Mouse (Mus musculus) forebrain, embryonic 15.5 days (tissue): ENCODE data around the gene Abi2. TPM values are rescaled to one million over a fixed set of nuclear protein-coding genes. Genes with fewer than 3 reads are reported as not detected.

ENCODE experiments used
- ATAC-seq: fragments of 200-750 bp; cut with Nextera tagmentation; replicated peaks from 2 replicates; pipeline ENCODE4 v1.8.0; 2017; ENCODE audit warnings: mild to moderate bottlenecking, moderate TSS enrichment, moderate library complexity
- H3K27ac ChIP-seq: fragments of 300-500 bp; sonication (generic); replicated peaks from 2 replicates; pipeline ENCODE4 v1.5.1; 2015; ENCODE audit warnings: mild to moderate bottlenecking, inconsistent platforms
- H3K27me3 ChIP-seq: fragments of 300-500 bp; sonication (generic); 2 replicates; pipeline ENCODE4 v1.6.1; 2015; ENCODE audit warnings: inconsistent platforms
- H3K36me3 ChIP-seq: fragments of 300-500 bp; sonication (generic); 2 replicates; pipeline ENCODE4 v1.6.1; 2015; ENCODE audit warnings: mild to moderate bottlenecking, inconsistent platforms
- H3K4me1 ChIP-seq: fragments of 300-500 bp; sonication (generic); 2 replicates; pipeline ENCODE4 v1.6.1; 2015; ENCODE audit warnings: inconsistent platforms
- H3K4me2 ChIP-seq: fragments of 300-500 bp; sonication (generic); replicated peaks from 2 replicates; pipeline ENCODE4 v1.6.1; 2015; ENCODE audit warnings: mild to moderate bottlenecking, inconsistent platforms
- H3K4me3 ChIP-seq: fragments of 300-500 bp; sonication (generic); 2 replicates; pipeline ENCODE4 v1.5.1; 2015; ENCODE audit warnings: mild to moderate bottlenecking, inconsistent platforms
- H3K9ac ChIP-seq: fragments of 300-500 bp; sonication (generic); replicated peaks from 2 replicates; pipeline ENCODE4 v1.6.1; 2015; ENCODE audit warnings: mild to moderate bottlenecking, inconsistent platforms
- H3K9me3 ChIP-seq: fragments of 300-500 bp; sonication (generic); 2 replicates; pipeline ENCODE4 v1.6.1; 2016; ENCODE audit warnings: inconsistent platforms
- WGBS: fragments of 180-500 bp; shearing (Covaris S2); methylation state at CpG from one replicate; pipeline ENCODE4 v1.1.7; 2015; ENCODE audit warnings: mixed read lengths; 5-methylcytosine and 5-hydroxymethylcytosine counted together
- polyA plus RNA-seq: library from polyadenylated mRNA; unstranded; fragments of >200 nt; fragmentation: Nextera tagmentation; extraction: Ambion mirVana; gene quantifications from 2 replicates; pipeline ENCODE4 v1.2.1, GENCODE M21; 2015

Abi2 gene
- polyA plus RNA-seq, 1 experiment from 2014 or later = 68.9 TPM

- Histone ChIP-seq H3K27ac (no peak overlapping the region), H3K4me1 (no peaks in the 10 kb centered on the region), H3K9ac (no peak overlapping the region), H3K4me3 (no peak overlapping the region), H3K9me3 (no peaks in the 10 kb centered on the region), H3K27me3 (no peaks in the 10 kb centered on the region), H3K4me2 (no peak overlapping the region), H3K36me3 (peaks cover 59% of the 10 kb centered on the region)
- ATAC-seq = no peak
- WGBS = 80% methylated on average over 5 of the region's 5 CpGs
Measured at GRCm38 (mm10) chr1:60492404-60492803, 83.0 kb downstream of the Abi2 start.

DNA sequence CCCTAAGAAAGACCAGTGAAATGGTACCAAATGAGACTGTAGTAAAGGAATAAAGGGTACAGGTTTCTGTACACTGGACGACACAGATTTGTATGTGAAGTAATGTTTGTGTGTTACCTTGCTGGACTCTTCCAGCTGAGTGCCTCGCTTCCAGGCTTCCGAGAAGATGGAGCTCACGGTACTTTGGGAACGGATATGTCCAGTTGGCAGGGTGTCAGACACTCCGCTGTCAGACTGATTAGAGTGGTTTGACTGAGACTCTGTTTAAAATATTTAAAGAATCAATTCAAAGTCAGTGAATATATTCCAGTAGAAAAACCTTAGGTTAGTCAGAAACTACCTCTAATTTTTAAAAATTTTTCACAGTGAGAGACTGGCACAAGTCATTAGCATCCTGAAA is 84.0 kb downstream of the Abi2 start:
- H3K36me3 ChIP-seq = peaks cover 64% of the 10 kb centered on the region
- WGBS = 86% methylated on average over 6 of the region's 6 CpGs
- no peak for ATAC-seq

DNA sequence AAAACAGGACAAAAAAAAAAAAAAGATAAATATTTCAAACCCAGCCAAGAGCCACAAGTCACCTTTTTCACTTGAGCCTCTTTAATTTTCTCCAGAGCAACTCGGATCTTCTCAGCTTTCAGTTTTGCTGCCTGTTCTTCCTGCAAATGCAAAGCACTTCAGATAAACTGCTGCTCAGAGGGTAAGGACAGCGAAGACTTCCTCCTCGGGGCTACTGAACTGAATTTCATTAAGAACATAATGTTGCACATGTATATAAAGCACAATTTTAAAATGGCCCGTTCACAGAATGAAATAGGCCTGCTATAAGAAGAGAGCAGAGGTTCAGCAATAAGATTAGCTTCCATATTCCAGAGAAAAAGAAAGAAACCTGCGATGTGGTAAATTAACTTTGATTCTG is 94.0 kb downstream of the Abi2 start:
- Histone ChIP-seq H3K9ac (no peak overlapping the region), H3K9me3 (no peaks in the 10 kb centered on the region), H3K27ac (no peak overlapping the region), H3K4me3 (no peak overlapping the region), H3K4me1 (no peaks in the 10 kb centered on the region), H3K27me3 (no peaks in the 10 kb centered on the region), H3K36me3 (peaks cover 24% of the 10 kb centered on the region), H3K4me2 (no peak overlapping the region)
- no peak for ATAC-seq
- WGBS = 87% methylated on average over 5 of the region's 5 CpGs

More for the DNA sequence above, 84.0 kb downstream of the Abi2 start:
- no peaks in the 10 kb centered on the region for H3K4me1 ChIP-seq
- H3K4me2 ChIP-seq = no peak overlapping the region
- no peak overlapping the region for H3K4me3 ChIP-seq
- no peaks in the 10 kb centered on the region for H3K27me3 ChIP-seq
- H3K27ac ChIP-seq = no peak overlapping the region
- no peak overlapping the region for H3K9ac ChIP-seq
- H3K9me3 ChIP-seq = no peaks in the 10 kb centered on the region

- WGBS = 79% methylated on average over 2 of the region's 2 CpGs
- no peak for ATAC-seq
- peaks cover 21% of the 10 kb centered on the region for H3K36me3 ChIP-seq
- H3K4me2 ChIP-seq = no peak overlapping the region
- no peaks in the 10 kb centered on the region for H3K27me3 ChIP-seq
- H3K4me3 ChIP-seq = no peak overlapping the region
- H3K27ac ChIP-seq = no peak overlapping the region
- H3K4me1 ChIP-seq = no peaks in the 10 kb centered on the region
- no peak overlapping the region for H3K9ac ChIP-seq
- no peaks in the 10 kb centered on the region for H3K9me3 ChIP-seq
Measured at GRCm38 (mm10) chr1:60510584-60510983, 101.2 kb downstream of the Abi2 start.

DNA sequence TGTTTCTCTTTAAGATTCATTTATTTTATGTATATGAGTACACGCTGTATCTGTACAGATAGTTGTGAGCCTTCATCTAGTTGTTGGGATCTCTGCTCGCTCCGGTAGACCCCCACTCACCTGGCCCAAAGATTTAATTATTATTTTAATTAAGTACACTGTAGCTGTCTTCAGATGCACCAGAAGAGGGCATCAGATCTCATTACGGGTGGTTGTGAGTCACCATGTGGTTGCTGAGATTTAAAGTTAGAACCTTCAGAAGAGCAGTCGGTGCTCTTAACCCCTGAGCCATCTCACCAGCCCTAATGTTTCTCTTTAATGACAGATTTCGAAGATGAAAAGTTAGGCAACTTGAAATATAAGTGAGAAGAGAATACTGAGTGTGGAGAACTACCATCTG is 120.7 kb downstream of the Abi2 start:
- WGBS = 90% methylated on average over 6 of the region's 6 CpGs

DNA sequence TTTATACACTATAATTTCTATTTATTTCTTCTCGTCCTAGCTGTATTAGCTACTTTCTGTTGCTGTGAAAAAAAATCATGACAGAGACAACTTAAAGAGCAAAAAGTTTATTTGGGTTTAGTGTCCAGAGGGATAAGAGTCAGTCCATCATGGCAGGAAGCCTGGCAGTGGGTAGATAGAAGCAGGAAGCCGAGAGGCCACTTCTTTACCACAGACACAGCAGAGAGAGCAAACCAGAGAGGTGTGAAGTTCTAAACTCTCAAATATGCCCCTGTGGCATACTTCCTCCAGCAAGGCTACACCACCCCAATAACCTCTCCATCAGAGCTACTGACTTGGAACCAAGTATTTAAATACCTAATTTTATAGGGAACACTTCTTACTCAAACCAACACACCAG is 121.2 kb downstream of the Abi2 start:
- ATAC-seq = no peak
- WGBS = 90% methylated on average over 2 of the region's 2 CpGs
- Histone ChIP-seq H3K27me3 (no peaks in the 10 kb centered on the region), H3K27ac (no peak overlapping the region), H3K9me3 (no peaks in the 10 kb centered on the region), H3K4me2 (no peak overlapping the region), H3K36me3 (peaks cover 41% of the 10 kb centered on the region), H3K4me3 (no peak overlapping the region), H3K9ac (no peak overlapping the region), H3K4me1 (no peaks in the 10 kb centered on the region)

More for the DNA sequence above, 120.7 kb downstream of the Abi2 start:
- Histone ChIP-seq H3K4me2 (no peak overlapping the region), H3K36me3 (peaks cover 46% of the 10 kb centered on the region), H3K9ac (no peak overlapping the region), H3K27me3 (no peaks in the 10 kb centered on the region), H3K9me3 (no peaks in the 10 kb centered on the region), H3K4me3 (no peak overlapping the region), H3K4me1 (no peaks in the 10 kb centered on the region), H3K27ac (no peak overlapping the region)
- ATAC-seq = no peak

Other genes starting within 250 kb of the Abi2 start
- 7.7 and 8.2 TPM in 2 replicates for gene Nbeal1, start 229.0 kb upstream of the Abi2 start, polyA plus RNA-seq
- 10.7 and 11.1 TPM in 2 replicates for gene Cyp20a1, start 66.3 kb upstream of the Abi2 start, polyA plus RNA-seq
- gene Raph1, start 157.5 kb downstream of the Abi2 start, polyA plus RNA-seq = 19.4 and 20.0 TPM in 2 replicates